Mouse (Mus musculus): Measurements from ENCODE around the gene Aprt.

- TF ChIP-seq CTCF (IDR thresholded peaks at IDR 0.05; ENCODE audit: low read depth) (no peak), EP300 (IDR thresholded peaks at IDR 0.05; ENCODE audit: low read depth) (no peak)
These were observed 50.6 kb downstream of the Aprt start for GRCm38 (mm10) chr8:122526084-122526483.
